Mouse (Mus musculus) ES-E14 (cell line): ENCODE measurements around the gene Neb.

ENCODE experiments used
- CHD2 ChIP-seq: IDR thresholded peaks from 2 replicates; pipeline ENCODE4 v1.6.1; 2014; ENCODE audit warnings: mild to moderate bottlenecking, low read depth, low read length, inconsistent platforms
- HCFC1 ChIP-seq: IDR thresholded peaks from 2 replicates; pipeline ENCODE4 v1.6.1; 2012; ENCODE audit warnings: low read length, inconsistent platforms, borderline replicate concordance; ENCODE audit not compliant: insufficient read depth
- MAFK ChIP-seq: IDR thresholded peaks from 2 replicates; pipeline ENCODE4 v1.6.1; 2014; ENCODE audit warnings: mild to moderate bottlenecking, low read depth, low read length, inconsistent platforms; ENCODE audit not compliant: insufficient read depth
- ZC3H11A ChIP-seq: IDR thresholded peaks from 2 replicates; pipeline ENCODE4 v1.6.1; 2012; ENCODE audit warnings: low read depth, mild to moderate bottlenecking, inconsistent platforms, low read length, borderline replicate concordance
- ZNF384 ChIP-seq: IDR thresholded peaks from 2 replicates; pipeline ENCODE4 v1.6.1; 2012; ENCODE audit warnings: low read depth, low read length, inconsistent platforms

GRCm38 (mm10) chr2:52133351-52133750, 244.9 kb downstream of the Neb start:
- no peak for TF ChIP-seq MAFK
- TF ChIP-seq CHD2 = no peak
- no peak for TF ChIP-seq ZC3H11A
- TF ChIP-seq HCFC1 = no peak
- no peak for TF ChIP-seq ZNF384
